Mouse (Mus musculus) lung, postnatal 0 days (tissue): ENCODE data around the gene Slc25a13. TPM values are rescaled to one million over a fixed set of nuclear protein-coding genes. Genes with fewer than 3 reads are reported as not detected.

ENCODE experiments used
- ATAC-seq: fragments of 200-750 bp; cut with Nextera tagmentation; 2 replicates; pipeline ENCODE4 v1.8.0; 2017; ENCODE audit warnings: moderate library complexity
- DNase-seq: peaks from one replicate; pipeline ENCODE4 v3.0.0-alpha.2; 2016; ENCODE audit warnings: low spot score
- H3K27ac ChIP-seq: fragments of 300-500 bp; sonication (generic); 2 replicates; pipeline ENCODE4 v1.5.1; 2014; ENCODE audit warnings: antibody characterized with exemption, mild to moderate bottlenecking, low read length, mixed read lengths
- H3K27me3 ChIP-seq: fragments of 300-500 bp; sonication (generic); replicated peaks from 2 replicates; pipeline ENCODE4 v1.6.1; 2014; ENCODE audit warnings: low read length, mixed read lengths; ENCODE audit not compliant: insufficient read depth
- H3K36me3 ChIP-seq: fragments of 300-500 bp; sonication (generic); 2 replicates; pipeline ENCODE4 v1.6.1; 2014; ENCODE audit warnings: low read length, mixed read lengths; ENCODE audit not compliant: insufficient read depth
- H3K4me1 ChIP-seq: fragments of 300-500 bp; sonication (generic); 2 replicates; pipeline ENCODE4 v1.6.1; 2014; ENCODE audit warnings: antibody characterized with exemption, low read depth, low read length, mixed read lengths; ENCODE audit not compliant: insufficient read depth
- H3K4me2 ChIP-seq: fragments of 300-500 bp; sonication (generic); replicated peaks from 2 replicates; pipeline ENCODE4 v1.6.1; 2014; ENCODE audit warnings: low read depth, mild to moderate bottlenecking, low read length, moderate library complexity, mixed read lengths
- H3K4me3 ChIP-seq: fragments of 300-500 bp; sonication (generic); 2 replicates; pipeline ENCODE4 v1.5.1; 2014; ENCODE audit warnings: low read depth, low read length
- H3K9ac ChIP-seq: fragments of 300-500 bp; sonication (generic); replicated peaks from 2 replicates; pipeline ENCODE4 v1.6.1; 2014; ENCODE audit warnings: low read depth, mild to moderate bottlenecking
- H3K9me3 ChIP-seq: fragments of 300-500 bp; sonication (generic); 2 replicates; pipeline ENCODE4 v1.6.1; 2016; ENCODE audit warnings: low read length, mixed read lengths
- CTCF ChIP-seq: IDR thresholded peaks from 2 replicates; pipeline ENCODE4 v1.5.1; 2016; ENCODE audit warnings: antibody characterized with exemption, mild to moderate bottlenecking
- EP300 ChIP-seq: IDR thresholded peaks from 2 replicates; pipeline ENCODE4 v1.6.1; 2016; ENCODE audit warnings: antibody characterized with exemption, mild to moderate bottlenecking, control low read depth
- whole genome bisulfite sequencing: fragments of 180-500 bp; shearing (Covaris S2); extraction: QIAGEN DNeasy Blood & Tissue Kit; methylation state at CpG from one replicate; pipeline ENCODE4 v1.1.7; 2014; 5-methylcytosine and 5-hydroxymethylcytosine counted together
- polyA plus RNA-seq: library from polyadenylated mRNA; unstranded; fragments of >200 nt; fragmentation: Nextera tagmentation; extraction: Ambion mirVana; gene quantifications from 2 replicates; pipeline ENCODE4 v1.2.1, GENCODE M21; 2015

Gene Slc25a13
- polyA plus RNA-seq, 1 experiment from 2014 or later = 7.1 TPM

DNA sequence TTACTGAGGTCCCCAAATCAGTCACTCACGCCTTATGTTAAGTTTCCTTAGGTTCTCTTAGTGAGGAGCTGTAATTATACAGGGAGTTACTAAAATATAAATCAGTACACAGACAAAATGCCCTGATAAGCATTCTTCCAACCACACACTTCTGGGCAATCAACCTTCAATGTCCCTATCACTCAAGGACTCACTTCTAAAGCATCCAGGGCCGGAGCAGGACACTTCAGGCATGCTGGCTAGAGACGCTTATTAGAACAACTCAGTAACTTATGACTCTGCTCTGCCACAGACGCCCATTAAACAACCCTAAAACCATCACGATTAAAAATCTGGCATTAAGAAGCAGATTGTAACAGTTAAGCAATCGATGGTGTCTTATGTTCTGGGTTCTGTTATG lies 19.6 kb downstream of the Slc25a13 start:
- no peaks in the 10 kb centered on the region for H3K27me3 ChIP-seq
- no peak overlapping the region for H3K4me2 ChIP-seq
- H3K4me1 ChIP-seq = no peaks in the 10 kb centered on the region
- TF ChIP-seq EP300 (no peak), CTCF (no peak)
- ATAC-seq = no peak
- WGBS = 60% methylated on average over 6 of the region's 6 CpGs
- no peaks in the 10 kb centered on the region for H3K36me3 ChIP-seq
- H3K9me3 ChIP-seq = no peaks in the 10 kb centered on the region
- H3K27ac ChIP-seq = no peak overlapping the region
- no peak overlapping the region for H3K4me3 ChIP-seq
- no peak overlapping the region for H3K9ac ChIP-seq
- DNase-seq = no peak

DNA sequence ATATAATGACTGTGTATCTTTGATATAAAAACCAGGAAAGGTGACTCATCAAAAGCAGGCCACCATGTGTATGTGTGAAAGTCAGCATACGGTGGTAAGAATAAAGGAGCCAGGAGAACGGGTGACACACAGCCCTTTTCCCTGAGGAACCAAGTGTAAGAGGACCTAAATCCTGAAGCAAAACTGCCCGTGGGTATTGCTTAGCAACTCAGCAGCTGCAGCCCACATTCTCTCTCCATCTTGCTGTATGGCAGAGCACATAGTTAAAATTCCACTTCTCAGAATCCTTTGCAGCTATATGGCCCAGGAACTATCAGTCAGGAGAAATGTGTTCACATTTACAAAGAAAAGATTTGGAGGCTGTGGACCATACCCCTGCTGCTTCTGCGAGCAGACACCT lies 20.4 kb downstream of the Slc25a13 start:
- no peak overlapping the region for H3K9ac ChIP-seq
- ATAC-seq (no peak), DNase-seq (no peak)
- no peak overlapping the region for H3K4me3 ChIP-seq
- no peaks in the 10 kb centered on the region for H3K9me3 ChIP-seq
- no peak overlapping the region for H3K27ac ChIP-seq
- 77% methylated on average over 4 of the region's 4 CpGs for WGBS
- H3K27me3 ChIP-seq = no peaks in the 10 kb centered on the region
- H3K4me2 ChIP-seq = no peak overlapping the region
- no peaks in the 10 kb centered on the region for H3K36me3 ChIP-seq
- H3K4me1 ChIP-seq = no peaks in the 10 kb centered on the region
- no peak for TF ChIP-seq EP300
- TF ChIP-seq CTCF = no peak

DNA sequence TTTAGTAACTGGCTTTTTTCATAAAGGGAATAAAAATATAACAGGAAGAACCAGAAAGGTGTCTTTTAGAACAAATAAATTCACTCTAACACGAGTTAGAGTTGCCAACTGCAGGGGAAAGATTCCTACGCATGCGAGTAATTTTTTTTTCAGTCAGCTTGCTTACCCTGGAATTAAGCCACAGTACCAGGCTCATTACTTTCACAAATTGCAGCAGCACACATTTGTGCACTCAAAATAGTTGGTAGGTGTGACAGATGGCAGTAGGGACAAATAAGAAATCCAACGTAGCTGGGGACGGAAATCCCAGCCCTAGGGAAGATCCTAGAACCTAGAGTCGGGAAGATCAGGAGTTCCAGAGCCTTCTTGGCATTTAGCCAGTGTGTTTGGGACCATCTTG lies 22.1 kb downstream of the Slc25a13 start:
- DNase-seq (no peak), ATAC-seq (no peak)
- no peaks in the 10 kb centered on the region for H3K4me1 ChIP-seq
- no peaks in the 10 kb centered on the region for H3K27me3 ChIP-seq
- H3K36me3 ChIP-seq = no peaks in the 10 kb centered on the region
- TF ChIP-seq EP300 (no peak), CTCF (no peak)
- 78% methylated on average over 6 of the region's 6 CpGs for WGBS
- H3K9ac ChIP-seq = no peak overlapping the region
- H3K9me3 ChIP-seq = no peaks in the 10 kb centered on the region
- H3K4me3 ChIP-seq = no peak overlapping the region
- H3K4me2 ChIP-seq = no peak overlapping the region
- no peak overlapping the region for H3K27ac ChIP-seq

- DNase-seq = no peak
- TF ChIP-seq EP300 (no peak), CTCF (no peak)
- no peak for ATAC-seq
- H3K9ac ChIP-seq = no peak overlapping the region
- no peaks in the 10 kb centered on the region for H3K4me1 ChIP-seq
- H3K9me3 ChIP-seq = no peaks in the 10 kb centered on the region
- 88% methylated on average over 13 of the region's 13 CpGs for WGBS
- no peak overlapping the region for H3K4me2 ChIP-seq
- H3K4me3 ChIP-seq = no peak overlapping the region
- no peak overlapping the region for H3K27ac ChIP-seq
- H3K36me3 ChIP-seq = no peaks in the 10 kb centered on the region
- H3K27me3 ChIP-seq = no peaks in the 10 kb centered on the region
Measured at GRCm38 (mm10) chr6:6193906-6194305, 23.1 kb downstream of the Slc25a13 start.

DNA sequence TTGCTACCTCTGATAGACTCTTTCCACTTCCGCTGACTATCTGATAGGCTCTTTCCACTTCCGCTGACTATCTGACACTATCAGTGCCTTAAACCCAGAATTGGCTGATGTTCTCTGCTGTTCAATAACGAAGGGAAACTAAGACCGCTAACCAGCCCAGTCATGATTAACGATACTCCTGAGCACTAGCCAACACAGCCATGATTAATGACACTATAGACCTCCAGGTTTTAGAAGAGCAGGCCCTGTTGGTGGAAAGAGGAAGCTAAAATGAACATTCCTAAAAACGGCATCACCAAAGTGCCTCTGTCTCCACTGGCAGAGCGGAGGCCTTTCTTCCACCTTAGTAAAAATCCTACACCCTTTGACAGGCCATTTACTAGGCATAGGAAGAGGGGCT lies 24.6 kb downstream of the Slc25a13 start:
- ATAC-seq (no peak), DNase-seq (no peak)
- 70% methylated on average over 7 of the region's 7 CpGs for WGBS
- H3K36me3 ChIP-seq = no peaks in the 10 kb centered on the region
- no peak for TF ChIP-seq EP300
- no peak for TF ChIP-seq CTCF
- no peaks in the 10 kb centered on the region for H3K9me3 ChIP-seq
- H3K4me2 ChIP-seq = no peak overlapping the region
- no peak overlapping the region for H3K27ac ChIP-seq
- no peak overlapping the region for H3K9ac ChIP-seq
- H3K4me1 ChIP-seq = no peaks in the 10 kb centered on the region
- no peaks in the 10 kb centered on the region for H3K27me3 ChIP-seq
- H3K4me3 ChIP-seq = no peak overlapping the region

DNA sequence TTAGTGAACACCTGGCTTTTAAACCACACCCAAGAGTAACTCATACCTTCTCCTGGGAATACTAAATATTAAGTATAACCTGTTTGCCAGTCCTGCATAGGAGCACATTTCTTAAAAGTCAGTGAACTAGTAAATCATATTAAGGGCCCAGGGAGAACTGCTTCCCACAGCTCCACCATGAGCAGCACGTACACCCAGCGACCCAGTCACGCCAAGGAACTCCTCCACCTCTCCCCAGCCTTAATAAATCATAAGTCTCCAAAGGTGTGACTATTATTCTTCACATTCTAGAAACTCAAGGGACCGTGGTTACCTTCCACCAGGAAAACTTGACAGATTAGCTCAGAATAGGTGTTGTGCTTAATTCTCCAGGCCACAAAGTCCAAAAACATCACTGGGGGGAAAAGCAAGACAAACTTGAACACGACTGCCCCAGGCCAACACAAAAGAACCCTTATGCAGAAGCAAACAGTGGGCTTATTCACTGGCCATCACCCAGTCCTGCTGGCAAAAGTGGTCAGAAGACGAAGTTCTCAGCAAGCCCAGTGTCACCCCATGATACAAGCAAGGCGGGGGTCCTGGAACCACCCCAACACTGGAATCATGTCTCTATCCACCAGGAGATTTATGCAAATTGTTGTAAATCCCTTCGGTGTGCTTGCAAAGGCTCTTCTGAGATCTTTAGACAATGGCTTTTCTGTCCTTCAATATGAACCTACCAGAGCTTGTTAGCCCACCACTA lies 25.2 kb downstream of the Slc25a13 start:
- Histone ChIP-seq H3K27me3 (no peaks in the 10 kb centered on the region), H3K27ac (no peak overlapping the region), H3K9me3 (no peaks in the 10 kb centered on the region), H3K4me1 (no peaks in the 10 kb centered on the region), H3K36me3 (no peaks in the 10 kb centered on the region), H3K4me2 (no peak overlapping the region), H3K9ac (no peak overlapping the region), H3K4me3 (no peak overlapping the region)
- DNase-seq = no peak
- ATAC-seq = no peak
- TF ChIP-seq EP300 = no peak
- no peak for TF ChIP-seq CTCF
- 83% methylated on average over 8 of the region's 8 CpGs for WGBS

- Histone ChIP-seq H3K4me2 (no peak overlapping the region), H3K4me3 (no peak overlapping the region), H3K9me3 (no peaks in the 10 kb centered on the region), H3K36me3 (no peaks in the 10 kb centered on the region), H3K27ac (no peak overlapping the region), H3K9ac (no peak overlapping the region), H3K4me1 (no peaks in the 10 kb centered on the region; the same call in 1 of the 2 replicates), H3K27me3 (no peaks in the 10 kb centered on the region)
- ATAC-seq = no peak
- 78% methylated on average over 6 of the region's 6 CpGs for WGBS
- TF ChIP-seq EP300 = no peak
- DNase-seq = no peak
Measured at GRCm38 (mm10) chr6:6188970-6189369, 28.0 kb downstream of the Slc25a13 start.
